Mouse (Mus musculus) embryonic facial prominence, embryonic 12.5 days (tissue): ENCODE data around the gene Tmem184a. TPM values are rescaled to one million over a fixed set of nuclear protein-coding genes. Genes with fewer than 3 reads are reported as not detected.

Source experiments
- microRNA-seq: library from miRNA; unstranded; fragments of <30 nt; microRNA quantifications from one replicate; pipeline ENCODE4, GENCODE M21; 2017
- polyA plus RNA-seq: library from polyadenylated mRNA; unstranded; fragments of >200 nt; fragmentation: Nextera tagmentation; extraction: Ambion mirVana; gene quantifications from 2 replicates; pipeline ENCODE4 v1.2.1, GENCODE M21; 2016

Tmem184a gene
- polyA plus RNA-seq, 1 experiment from 2014 or later = 1.8 TPM

Small RNA genes within 50 kb of the gene (microRNA-seq; reads per million reads assigned to microRNA genes)
- not detected for gene Mir7037

Other genes with a start within 250 kb of the Tmem184a start
- 7.7 and 8.4 TPM in 2 replicates for gene Micall2, start 83.6 kb downstream of the Tmem184a start, polyA plus RNA-seq
- gene Ints1, start 44.2 kb downstream of the Tmem184a start, polyA plus RNA-seq = 33.6 and 34.5 TPM in 2 replicates
- gene Mafk, start 28.4 kb downstream of the Tmem184a start, polyA plus RNA-seq = 7.2 and 8.6 TPM in 2 replicates
- not detected in 2 replicates for gene Gm26938, start 6.5 kb upstream of the Tmem184a start, polyA plus RNA-seq
- gene Psmg3, start 7.0 kb upstream of the Tmem184a start, polyA plus RNA-seq = 64.6 and 72.7 TPM in 2 replicates
- gene Elfn1, start 88.0 kb upstream of the Tmem184a start, polyA plus RNA-seq = 0.15 and 0.45 TPM in 2 replicates